Mouse (Mus musculus) hindbrain, embryonic 16.5 days (tissue): ENCODE measurements around the gene Med27. TPM values are rescaled to one million over a fixed set of nuclear protein-coding genes. Genes with fewer than 3 reads are reported as not detected.

Source experiments
- ATAC-seq: fragments of 200-750 bp; cut with Nextera tagmentation; 2 replicates; pipeline ENCODE4 v1.8.0; 2017; ENCODE audit warnings: moderate TSS enrichment, moderate library complexity
- H3K27ac ChIP-seq: fragments of 300-500 bp; sonication (generic); 2 replicates; pipeline ENCODE4 v1.5.1; 2014; ENCODE audit warnings: low read depth, mild to moderate bottlenecking, control low read depth, low read length, moderate library complexity
- H3K27me3 ChIP-seq: fragments of 300-500 bp; sonication (generic); replicated peaks from 2 replicates; pipeline ENCODE4 v1.6.1; 2014; ENCODE audit warnings: low read length; ENCODE audit not compliant: control insufficient read depth, insufficient read depth
- H3K36me3 ChIP-seq: fragments of 300-500 bp; sonication (generic); 2 replicates; pipeline ENCODE4 v1.6.1; 2014; ENCODE audit warnings: mild to moderate bottlenecking, low read length, moderate library complexity, mixed read lengths; ENCODE audit not compliant: control insufficient read depth, insufficient read depth
- H3K4me1 ChIP-seq: fragments of 300-500 bp; sonication (generic); 2 replicates; pipeline ENCODE4 v1.6.1; 2014; ENCODE audit warnings: low read depth, low read length; ENCODE audit not compliant: control insufficient read depth, insufficient read depth
- H3K4me2 ChIP-seq: fragments of 300-500 bp; sonication (generic); 2 replicates; pipeline ENCODE4 v1.6.1; 2014; ENCODE audit warnings: mild to moderate bottlenecking, low read length, control low read depth, moderate library complexity
- H3K4me3 ChIP-seq: fragments of 300-500 bp; sonication (generic); 2 replicates; pipeline ENCODE4 v1.5.1; 2014; ENCODE audit warnings: mild to moderate bottlenecking, low read length, control low read depth, moderate library complexity
- H3K9ac ChIP-seq: fragments of 300-500 bp; sonication (generic); 2 replicates; pipeline ENCODE4 v1.6.1; 2014; ENCODE audit warnings: low read depth, mild to moderate bottlenecking, control low read depth, low read length, moderate library complexity
- H3K9me3 ChIP-seq: fragments of 300-500 bp; sonication (generic); 2 replicates; pipeline ENCODE4 v1.6.1; 2014; ENCODE audit warnings: mild to moderate bottlenecking, low read length, moderate library complexity; ENCODE audit not compliant: control insufficient read depth
- WGBS: fragments of 180-500 bp; shearing (Covaris S2); extraction: QIAGEN DNeasy Blood & Tissue Kit; methylation state at CpG from one replicate; pipeline ENCODE4 v1.1.7; 2014; 5-methylcytosine and 5-hydroxymethylcytosine counted together
- polyA plus RNA-seq: library from polyadenylated mRNA; unstranded; fragments of >200 nt; fragmentation: Nextera tagmentation; extraction: Ambion mirVana; gene quantifications from 2 replicates; pipeline ENCODE4 v1.2.1, GENCODE M21; 2015

The Med27 gene
- polyA plus RNA-seq, 1 experiment from 2014 or later = 60.2 TPM

- WGBS = 34% methylated on average over 4 of the region's 4 CpGs
Observed at GRCm38 (mm10) chr2:29453376-29453775, 106.8 kb downstream of the Med27 start.

GRCm38 (mm10) chr2:29456631-29457320 is 110.2 kb downstream of the Med27 start:
- Histone ChIP-seq H3K4me1 (peaks cover 2% of the 10 kb centered on the region), H3K36me3 (no peaks in the 10 kb centered on the region), H3K4me2 (no peak overlapping the region), H3K4me3 (no peak overlapping the region), H3K27ac (no peak overlapping the region), H3K9ac (no peak overlapping the region), H3K27me3 (no peaks in the 10 kb centered on the region), H3K9me3 (no peaks in the 10 kb centered on the region)
- 71% methylated on average over 9 of the region's 9 CpGs for WGBS
- no peak for ATAC-seq

More at GRCm38 (mm10) chr2:29453376-29453775, 106.8 kb downstream of the Med27 start:
- no peaks in the 10 kb centered on the region for H3K27me3 ChIP-seq
- peaks cover 6% of the 10 kb centered on the region for H3K4me1 ChIP-seq
- H3K27ac ChIP-seq = no peak overlapping the region
- H3K4me3 ChIP-seq = no peak overlapping the region
- H3K4me2 ChIP-seq = no peak overlapping the region
- H3K9ac ChIP-seq = no peak overlapping the region
- H3K36me3 ChIP-seq = no peaks in the 10 kb centered on the region
- no peak for ATAC-seq
- H3K9me3 ChIP-seq = no peaks in the 10 kb centered on the region

- WGBS = 73% methylated on average over 2 of the region's 2 CpGs
- H3K4me2 ChIP-seq = no peak overlapping the region
- no peaks in the 10 kb centered on the region for H3K36me3 ChIP-seq
- no peaks in the 10 kb centered on the region for H3K27me3 ChIP-seq
- H3K9ac ChIP-seq = no peak overlapping the region
- peaks cover 2% of the 10 kb centered on the region; the same call in 1 of the 2 replicates for H3K4me1 ChIP-seq
- H3K9me3 ChIP-seq = no peaks in the 10 kb centered on the region
- no peak for ATAC-seq
- H3K27ac ChIP-seq = no peak overlapping the region
- H3K4me3 ChIP-seq = no peak overlapping the region
Observed at GRCm38 (mm10) chr2:29457677-29458076, 111.1 kb downstream of the Med27 start.

GRCm38 (mm10) chr2:29458346-29458950 is 111.8 kb downstream of the Med27 start:
- Histone ChIP-seq H3K4me1 (no peaks in the 10 kb centered on the region), H3K9ac (no peak overlapping the region), H3K27ac (no peak overlapping the region), H3K4me2 (no peak overlapping the region), H3K36me3 (no peaks in the 10 kb centered on the region), H3K4me3 (no peak overlapping the region), H3K27me3 (no peaks in the 10 kb centered on the region), H3K9me3 (no peaks in the 10 kb centered on the region)
- ATAC-seq = no peak
- WGBS = 94% methylated on average over 3 of the region's 3 CpGs

GRCm38 (mm10) chr2:29459648-29460047 is 113.0 kb downstream of the Med27 start:
- Histone ChIP-seq H3K4me1 (no peaks in the 10 kb centered on the region), H3K9me3 (no peaks in the 10 kb centered on the region), H3K4me2 (no peak overlapping the region), H3K27me3 (no peaks in the 10 kb centered on the region), H3K4me3 (no peak overlapping the region), H3K36me3 (no peaks in the 10 kb centered on the region), H3K9ac (no peak overlapping the region), H3K27ac (no peak overlapping the region)
- WGBS = 83% methylated on average over 1 of the region's 1 CpGs
- no peak for ATAC-seq

GRCm38 (mm10) chr2:29461841-29462240 is 115.2 kb downstream of the Med27 start:
- Histone ChIP-seq H3K9me3 (no peaks in the 10 kb centered on the region), H3K9ac (no peak overlapping the region), H3K27ac (no peak overlapping the region), H3K4me2 (no peak overlapping the region), H3K36me3 (no peaks in the 10 kb centered on the region), H3K4me3 (no peak overlapping the region), H3K27me3 (no peaks in the 10 kb centered on the region), H3K4me1 (peaks cover 17% of the 10 kb centered on the region)
- ATAC-seq = no peak
- WGBS = 88% methylated on average over 2 of the region's 2 CpGs

GRCm38 (mm10) chr2:29463039-29463585 is 116.5 kb downstream of the Med27 start:
- Histone ChIP-seq H3K27ac (no peak overlapping the region), H3K27me3 (no peaks in the 10 kb centered on the region), H3K4me1 (peaks cover 19% of the 10 kb centered on the region), H3K9me3 (no peaks in the 10 kb centered on the region), H3K4me2 (no peak overlapping the region), H3K4me3 (no peak overlapping the region), H3K9ac (no peak overlapping the region), H3K36me3 (no peaks in the 10 kb centered on the region)
- no peak for ATAC-seq
- 90% methylated on average over 6 of the region's 6 CpGs for WGBS

GRCm38 (mm10) chr2:29464851-29465648 is 118.4 kb downstream of the Med27 start:
- Histone ChIP-seq H3K4me3 (no peak overlapping the region), H3K9ac (no peak overlapping the region), H3K4me2 (no peak overlapping the region), H3K27ac (peak overlapping the region; percentile 30; the same call in 1 of the 2 replicates), H3K27me3 (no peaks in the 10 kb centered on the region), H3K4me1 (peaks cover 29% of the 10 kb centered on the region), H3K36me3 (no peaks in the 10 kb centered on the region), H3K9me3 (no peaks in the 10 kb centered on the region)
- WGBS = 42% methylated on average over 9 of the region's 9 CpGs
- peak; percentile 58; the same call in 1 of the 2 replicates for ATAC-seq
